Comparison of ENCODE assay signal across 8 mouse cellular contexts in genomic region chrX:70582344-70582743, GRCm38 (mm10).
DNase-seq lines count a peak whose midpoint lies in the region; ATAC-seq and TF ChIP-seq lines count a peak whose summit lies in the region.
"Not testable (repeated sequence)": the region's sequence is repeated elsewhere in the genome, so short reads cannot be mapped to it uniquely, and the experiment has no call there.

No protein-coding gene starts in this region.

- H3K27me3 ChIP-seq in limb, embryonic 14.5 days (ENCODE audit: control insufficient read depth, insufficient read depth, low read length); neural tube, embryonic 12.5 days (replicated peaks); thymus, adult 2 months (ENCODE audit: control insufficient read depth, insufficient read depth, low read length): not testable (repeated sequence)

- H3K4me3 ChIP-seq in limb, embryonic 14.5 days (replicated peaks; ENCODE audit: low read length); neural tube, embryonic 12.5 days; thymus, adult 2 months (ENCODE audit: control insufficient read depth, insufficient read depth, low read length): not testable (repeated sequence)

- not testable (repeated sequence) for TF ChIP-seq POLR2A in limb, embryonic 14.5 days (IDR thresholded peaks at IDR 0.05; ENCODE audit: borderline replicate concordance, extremely low read depth, insufficient read depth, insufficient read length); thymus, adult 2 months (IDR thresholded peaks at IDR 0.05; ENCODE audit: control insufficient read depth, extremely low read depth, insufficient read depth, low read length, poor library complexity)

- not testable (repeated sequence) for TF ChIP-seq CTCF in thymus, adult 2 months (IDR thresholded peaks at IDR 0.05; ENCODE audit: borderline replicate concordance, control insufficient read depth, extremely low read depth, insufficient read depth, low read length, poor library complexity)

- H3K36me3 ChIP-seq in limb, embryonic 14.5 days (ENCODE audit: control insufficient read depth, insufficient read depth, low read length); neural tube, embryonic 12.5 days; thymus, adult 2 months (ENCODE audit: control insufficient read depth, insufficient read depth, low read length): not testable (repeated sequence)

- H3K4me2 ChIP-seq in limb, embryonic 14.5 days (replicated peaks; ENCODE audit: low read depth, low read length, severe bottlenecking); neural tube, embryonic 12.5 days (replicated peaks): not testable (repeated sequence)

- H3K9ac ChIP-seq in limb, embryonic 14.5 days (ENCODE audit: low read depth, low read length, severe bottlenecking); neural tube, embryonic 12.5 days: not testable (repeated sequence)

- intact Hi-C loops in heart, postnatal 14 days (cut with DNase I), result loop anchor here (2.0 to 5.0 kb wide), 4 partner anchors 130 to 800 kb away; partner anchors contain the start of gene Mamld1

- not testable (repeated sequence) for H3K4me1 ChIP-seq in limb, embryonic 14.5 days (ENCODE audit: control insufficient read depth, insufficient read depth, low read length); neural tube, embryonic 12.5 days; thymus, adult 2 months (replicated peaks; ENCODE audit: control insufficient read depth, insufficient read depth, low read length)

- ATAC-seq in limb, embryonic 14.5 days (ENCODE audit: low FRiP score, low read depth), result not testable (repeated sequence)
- ATAC-seq in neural tube, embryonic 12.5 days (ENCODE audit: low FRiP score, low read depth), result 0 out of 2 replicates have a peak, but pooled peaks have one; percentile 33

- 23% methylated on average over 2 of the region's 2 CpGs for WGBS in limb, embryonic 14.5 days
- WGBS in neural tube, embryonic 12.5 days, result 19% methylated on average over 2 of the region's 2 CpGs
- 9% methylated on average over 2 of the region's 2 CpGs for WGBS in thymus, adult 2 months

- H3K9me3 ChIP-seq in limb, embryonic 14.5 days (ENCODE audit: control insufficient read depth, low read length); neural tube, embryonic 12.5 days: not testable (repeated sequence)

- H3K27ac ChIP-seq in limb, embryonic 14.5 days (replicated peaks; ENCODE audit: low read depth, low read length); neural tube, embryonic 12.5 days; thymus, adult 2 months (ENCODE audit: control insufficient read depth, insufficient read depth, low read length): not testable (repeated sequence)

- peak; percentile 16 for DNase-seq in MEL-GATA-1-ER (ENCODE audit: extremely low read depth, low read depth)
- DNase-seq in cerebellum, adult 18-20 months, result peak; percentile 33 to 51
- peak; percentile 16 for DNase-seq in fibroblast of lung, adult 2 months (ENCODE audit: low read depth)
- DNase-seq in heart, postnatal 14 days, result peak; percentile 3 to 40
- DNase-seq in kidney, postnatal 14 days, result peak; percentile 26
- DNase-seq in limb, embryonic 14.5 days (ENCODE audit: low spot score), result peak; percentile 21
- DNase-seq in thymus, adult 2 months, result peak; percentile 2
